Mouse (Mus musculus): ENCODE measurements around the gene Cabp7.

Gene Cabp7

GRCm38 (mm10) chr11:4746733-4747132 lies at the start of gene Cabp7:
Gene Cabp7 (minus strand): TSS chr11:4746778.
- no peak for ATAC-seq (ENCODE audit: low TSS enrichment)

GRCm38 (mm10) chr11:4793006-4793405 lies 46.4 kb upstream of the Cabp7 start:
- ATAC-seq (ENCODE audit: low TSS enrichment), result no peak

GRCm38 (mm10) chr11:4791549-4791948 lies 45.0 kb upstream of the Cabp7 start:
- no peak for ATAC-seq (ENCODE audit: low TSS enrichment)

- no peak for ATAC-seq (ENCODE audit: low TSS enrichment)
Observed at GRCm38 (mm10) chr11:4789691-4790090, 43.1 kb upstream of the Cabp7 start.

- no peak for ATAC-seq (ENCODE audit: low TSS enrichment)
Observed at GRCm38 (mm10) chr11:4784629-4785142, 38.1 kb upstream of the Cabp7 start.

- ATAC-seq (ENCODE audit: low TSS enrichment), result no peak
Observed at GRCm38 (mm10) chr11:4783116-4783515, 36.5 kb upstream of the Cabp7 start.

GRCm38 (mm10) chr11:4780927-4781326 lies 34.3 kb upstream of the Cabp7 start:
- ATAC-seq (ENCODE audit: low TSS enrichment), result no peak

GRCm38 (mm10) chr11:4772925-4773324 lies 26.3 kb upstream of the Cabp7 start:
- ATAC-seq (ENCODE audit: low TSS enrichment), result no peak

GRCm38 (mm10) chr11:4771756-4772155 lies 25.2 kb upstream of the Cabp7 start:
- ATAC-seq (ENCODE audit: low TSS enrichment), result no peak

- ATAC-seq (ENCODE audit: low TSS enrichment), result no peak
Observed at GRCm38 (mm10) chr11:4769881-4770280, 23.3 kb upstream of the Cabp7 start.

GRCm38 (mm10) chr11:4769293-4769692 lies 22.7 kb upstream of the Cabp7 start:
- ATAC-seq (ENCODE audit: low TSS enrichment), result peak; percentile 38; the same call in 1 of the 2 replicates

GRCm38 (mm10) chr11:4768399-4768798 lies 21.8 kb upstream of the Cabp7 start:
- ATAC-seq (ENCODE audit: low TSS enrichment), result no peak

GRCm38 (mm10) chr11:4764476-4764875 lies 17.9 kb upstream of the Cabp7 start:
- ATAC-seq (ENCODE audit: low TSS enrichment), result no peak

- no peak for ATAC-seq (ENCODE audit: low TSS enrichment)
Observed at GRCm38 (mm10) chr11:4763631-4764030, 17.1 kb upstream of the Cabp7 start.

GRCm38 (mm10) chr11:4762511-4762910 lies 15.9 kb upstream of the Cabp7 start:
- ATAC-seq (ENCODE audit: low TSS enrichment), result no peak

- ATAC-seq (ENCODE audit: low TSS enrichment), result no peak
Observed at GRCm38 (mm10) chr11:4761991-4762390, 15.4 kb upstream of the Cabp7 start.

GRCm38 (mm10) chr11:4760438-4760837 lies 13.9 kb upstream of the Cabp7 start:
- ATAC-seq (ENCODE audit: low TSS enrichment), result no peak

- ATAC-seq (ENCODE audit: low TSS enrichment), result no peak
Observed at GRCm38 (mm10) chr11:4757789-4758158, 11.2 kb upstream of the Cabp7 start.

GRCm38 (mm10) chr11:4756984-4757788 lies 10.6 kb upstream of the Cabp7 start:
- ATAC-seq (ENCODE audit: low TSS enrichment), result no peak

- no peak for ATAC-seq (ENCODE audit: low TSS enrichment)
Observed at GRCm38 (mm10) chr11:4756460-4756859, 9.9 kb upstream of the Cabp7 start.

- no peak for ATAC-seq (ENCODE audit: low TSS enrichment)
Observed at GRCm38 (mm10) chr11:4754867-4755266, 8.3 kb upstream of the Cabp7 start.

- ATAC-seq (ENCODE audit: low TSS enrichment), result no peak
Observed at GRCm38 (mm10) chr11:4754036-4754435, 7.5 kb upstream of the Cabp7 start.

GRCm38 (mm10) chr11:4752836-4753235 lies 6.3 kb upstream of the Cabp7 start:
- ATAC-seq (ENCODE audit: low TSS enrichment), result no peak

- ATAC-seq (ENCODE audit: low TSS enrichment), result no peak
Observed at GRCm38 (mm10) chr11:4750263-4750662, 3.7 kb upstream of the Cabp7 start.
